Mouse (Mus musculus) midbrain, postnatal 0 days (tissue): ENCODE data around the gene Gm2001. TPM values are rescaled to one million over a fixed set of nuclear protein-coding genes. Genes with fewer than 3 reads are reported as not detected.
"Not testable (repeated sequence)": the region's sequence is repeated elsewhere in the genome, so short reads cannot be mapped to it uniquely, and the experiment has no call there.

Source experiments
- ATAC-seq: fragments of 200-750 bp; cut with Nextera tagmentation; 2 replicates; pipeline ENCODE4 v1.8.0; 2017; ENCODE audit warnings: moderate number of reproducible peaks, mild to moderate bottlenecking, moderate TSS enrichment, moderate library complexity; ENCODE audit not compliant: low FRiP score
- DNase-seq: peaks from one replicate; pipeline ENCODE4 v3.0.0-alpha.2; 2015; ENCODE audit warnings: low spot score
- H3K27ac ChIP-seq: fragments of 300-500 bp; sonication (generic); 2 replicates; pipeline ENCODE4 v1.5.1; 2014; ENCODE audit warnings: low read depth, mild to moderate bottlenecking, low read length, mixed read lengths
- H3K27me3 ChIP-seq: fragments of 300-500 bp; sonication (generic); 2 replicates; pipeline ENCODE4 v1.6.1; 2014; ENCODE audit warnings: low read length, control low read depth, mixed read lengths; ENCODE audit not compliant: insufficient read depth
- H3K36me3 ChIP-seq: fragments of 300-500 bp; sonication (generic); 2 replicates; pipeline ENCODE4 v1.6.1; 2014; ENCODE audit warnings: low read length, control low read depth, mixed read lengths; ENCODE audit not compliant: insufficient read depth
- H3K4me1 ChIP-seq: fragments of 300-500 bp; sonication (generic); 2 replicates; pipeline ENCODE4 v1.6.1; 2014; ENCODE audit warnings: mild to moderate bottlenecking, control low read depth, antibody characterized with exemption, low read length, mixed read lengths; ENCODE audit not compliant: insufficient read depth
- H3K4me2 ChIP-seq: fragments of 300-500 bp; sonication (generic); 2 replicates; pipeline ENCODE4 v1.6.1; 2014; ENCODE audit warnings: low read depth, mild to moderate bottlenecking, low read length, mixed read lengths; ENCODE audit not compliant: poor library complexity, severe bottlenecking
- H3K4me3 ChIP-seq: fragments of 300-500 bp; sonication (generic); 2 replicates; pipeline ENCODE4 v1.5.1; 2014; ENCODE audit warnings: low read depth, mild to moderate bottlenecking, low read length, moderate library complexity
- H3K9ac ChIP-seq: fragments of 300-500 bp; sonication (generic); replicated peaks from 2 replicates; pipeline ENCODE4 v1.6.1; 2014; ENCODE audit warnings: mild to moderate bottlenecking, low read length, moderate library complexity, mixed read lengths; ENCODE audit not compliant: poor library complexity, severe bottlenecking
- H3K9me3 ChIP-seq: fragments of 300-500 bp; sonication (generic); 2 replicates; pipeline ENCODE4 v1.6.1; 2016; ENCODE audit warnings: low read length, control low read depth
- WGBS: fragments of 180-500 bp; shearing (Covaris S2); extraction: QIAGEN DNeasy Blood & Tissue Kit; methylation state at CpG from one replicate; pipeline ENCODE4 v1.1.7; 2014; 5-methylcytosine and 5-hydroxymethylcytosine counted together
- polyA plus RNA-seq: library from polyadenylated mRNA; unstranded; fragments of >200 nt; fragmentation: Nextera tagmentation; extraction: Ambion mirVana; gene quantifications from 2 replicates; pipeline ENCODE4 v1.2.1, GENCODE M21; 2015
- total RNA-seq: library from RNA; depleted of rRNA; stranded (reverse); fragments of >200 nt; gene quantifications from 2 replicates; pipeline ENCODE4 v1.2.3, GENCODE M21; 2014; rRNA removed

Gm2001 gene
- total and polyA plus RNA-seq, 2 experiments from 2014 or later: not detected

GRCm38 (mm10) chr12:87797971-87798370, 44.2 kb downstream of the Gm2001 start:
- H3K27ac ChIP-seq, H3K4me1 ChIP-seq, ATAC-seq, H3K27me3 ChIP-seq, H3K4me2 ChIP-seq, H3K4me3 ChIP-seq, H3K36me3 ChIP-seq, DNase-seq, H3K9ac ChIP-seq, H3K9me3 ChIP-seq: not testable (repeated sequence)
- WGBS: 92% methylated on average over 5 of the region's 5 CpGs

GRCm38 (mm10) chr12:87795212-87795611, 46.9 kb downstream of the Gm2001 start, which contains the start of gene Gm21936:
TSS of gene Gm21936 (plus strand) at chr12:87795512.
- H3K27me3 ChIP-seq, H3K9me3 ChIP-seq: not testable (repeated sequence)
- WGBS: 75% methylated on average over 1 of the region's 1 CpGs

More at GRCm38 (mm10) chr12:87795212-87795611, 46.9 kb downstream of the Gm2001 start, which contains the start of gene Gm21936:
- H3K36me3 ChIP-seq, H3K4me1 ChIP-seq, H3K9ac ChIP-seq, H3K4me3 ChIP-seq, H3K27ac ChIP-seq, DNase-seq, ATAC-seq, H3K4me2 ChIP-seq: not testable (repeated sequence)

Other genes with a start within 250 kb of the Gm2001 start
- gene Oog1, start 239.7 kb downstream of the Gm2001 start, total RNA-seq: not detected in 2 replicates
- gene Oog1, start 239.7 kb downstream of the Gm2001 start, polyA plus RNA-seq: not detected in 2 replicates
- not detected in 2 replicates for gene Gm4027, start 223.5 kb downstream of the Gm2001 start, total RNA-seq
- not detected in 2 replicates for gene Gm4027, start 223.5 kb downstream of the Gm2001 start, polyA plus RNA-seq
- gene Gm16381, start 197.7 kb downstream of the Gm2001 start, total RNA-seq: not detected in 2 replicates
- gene Gm16381, start 197.7 kb downstream of the Gm2001 start, polyA plus RNA-seq: not detected in 2 replicates
- gene Gm21319, start 66.6 kb downstream of the Gm2001 start, total RNA-seq: not detected in 2 replicates
- not detected in 2 replicates for gene Gm21319, start 66.6 kb downstream of the Gm2001 start, polyA plus RNA-seq
- gene Gm21936, start 46.8 kb downstream of the Gm2001 start, total RNA-seq: not detected in 2 replicates
- gene Gm21936, start 46.8 kb downstream of the Gm2001 start, polyA plus RNA-seq: not detected in 2 replicates
- gene BB287469, start 25.8 kb downstream of the Gm2001 start, total RNA-seq: not detected in 2 replicates
- gene BB287469, start 25.8 kb downstream of the Gm2001 start, polyA plus RNA-seq: not detected in 2 replicates
- gene Gm2016, start 31.7 kb upstream of the Gm2001 start, total RNA-seq: not detected in 2 replicates
- gene Gm2016, start 31.7 kb upstream of the Gm2001 start, polyA plus RNA-seq: not detected in 2 replicates
- not detected in 2 replicates for gene Gm2022, start 53.0 kb upstream of the Gm2001 start, total RNA-seq
- not detected in 2 replicates for gene Gm2022, start 53.0 kb upstream of the Gm2001 start, polyA plus RNA-seq
- not detected in 2 replicates for gene Gm2035, start 77.5 kb upstream of the Gm2001 start, total RNA-seq
- gene Gm2035, start 77.5 kb upstream of the Gm2001 start, polyA plus RNA-seq: not detected in 2 replicates
- not detected in 2 replicates for gene Gm2042, start 111.7 kb upstream of the Gm2001 start, total RNA-seq
- gene Gm2042, start 111.7 kb upstream of the Gm2001 start, polyA plus RNA-seq: not detected in 2 replicates
- not detected in 2 replicates for gene Gm2075, start 169.5 kb upstream of the Gm2001 start, total RNA-seq
- not detected in 2 replicates for gene Gm2075, start 169.5 kb upstream of the Gm2001 start, polyA plus RNA-seq
- gene Gm6803, start 176.4 kb upstream of the Gm2001 start, total RNA-seq: not detected in 2 replicates
- gene Gm6803, start 176.4 kb upstream of the Gm2001 start, polyA plus RNA-seq: not detected in 2 replicates
- gene Gm2056, start 184.7 kb upstream of the Gm2001 start, total RNA-seq: not detected in 2 replicates
- gene Gm2056, start 184.7 kb upstream of the Gm2001 start, polyA plus RNA-seq: not detected in 2 replicates
- gene Gm16368, start 241.4 kb upstream of the Gm2001 start, total RNA-seq: not detected in 2 replicates
- gene Gm16368, start 241.4 kb upstream of the Gm2001 start, polyA plus RNA-seq: not detected in 2 replicates